Mouse (Mus musculus) liver, embryonic 11.5 days (tissue): ENCODE results near the gene Cbx8. TPM values are rescaled to one million over a fixed set of nuclear protein-coding genes. Genes with fewer than 3 reads are reported as not detected.

Source experiments
- ATAC-seq: fragments of 200-750 bp; cut with Nextera tagmentation; replicated peaks from 2 replicates; pipeline ENCODE4 v1.8.0; 2017; ENCODE audit warnings: moderate number of reproducible peaks, mild to moderate bottlenecking, moderate TSS enrichment, moderate library complexity; ENCODE audit not compliant: low FRiP score
- DNase-seq: peaks from one replicate; pipeline ENCODE4 v3.0.0-alpha.2; 2017; ENCODE audit warnings: low spot score
- H3K27ac ChIP-seq: fragments of 300-500 bp; sonication (generic); 2 replicates; pipeline ENCODE4 v1.5.1; 2014; ENCODE audit warnings: mild to moderate bottlenecking, low read depth, low read length, control low read depth
- H3K27me3 ChIP-seq: fragments of 300-500 bp; sonication (generic); replicated peaks from 2 replicates; pipeline ENCODE4 v1.6.1; 2014; ENCODE audit warnings: low read length, mixed read lengths; ENCODE audit not compliant: control insufficient read depth, insufficient read depth
- H3K36me3 ChIP-seq: fragments of 300-500 bp; sonication (generic); 2 replicates; pipeline ENCODE4 v1.6.1; 2014; ENCODE audit warnings: mild to moderate bottlenecking, low read length, moderate library complexity, mixed read lengths; ENCODE audit not compliant: control insufficient read depth, insufficient read depth
- H3K4me1 ChIP-seq: fragments of 300-500 bp; sonication (generic); replicated peaks from 2 replicates; pipeline ENCODE4 v1.6.1; 2014; ENCODE audit warnings: low read length, mixed read lengths; ENCODE audit not compliant: control insufficient read depth, insufficient read depth
- H3K4me2 ChIP-seq: fragments of 300-500 bp; sonication (generic); 2 replicates; pipeline ENCODE4 v1.6.1; 2014; ENCODE audit warnings: mild to moderate bottlenecking, control low read depth, moderate library complexity
- H3K4me3 ChIP-seq: fragments of 300-500 bp; sonication (generic); 2 replicates; pipeline ENCODE4 v1.5.1; 2014; ENCODE audit warnings: low read depth, low read length, control low read depth
- H3K9ac ChIP-seq: fragments of 300-500 bp; sonication (generic); 2 replicates; pipeline ENCODE4 v1.6.1; 2014; ENCODE audit warnings: low read depth, low read length, control low read depth
- H3K9me3 ChIP-seq: fragments of 300-500 bp; sonication (generic); 2 replicates; pipeline ENCODE4 v1.6.1; 2016; ENCODE audit warnings: low read length, inconsistent platforms, mixed read lengths; ENCODE audit not compliant: control insufficient read depth
- WGBS: fragments of 180-500 bp; shearing (Covaris S2); extraction: QIAGEN DNeasy Blood & Tissue Kit; methylation state at CpG from one replicate; pipeline ENCODE4 v1.1.7; 2014; 5-methylcytosine and 5-hydroxymethylcytosine counted together
- polyA plus RNA-seq: library from polyadenylated mRNA; unstranded; fragments of >200 nt; fragmentation: Nextera tagmentation; extraction: Ambion mirVana; gene quantifications from 2 replicates; pipeline ENCODE4 v1.2.1, GENCODE M21; 2014

Cbx8 gene
- polyA plus RNA-seq, 1 experiment from 2014 or later: 7.1 TPM

DNA sequence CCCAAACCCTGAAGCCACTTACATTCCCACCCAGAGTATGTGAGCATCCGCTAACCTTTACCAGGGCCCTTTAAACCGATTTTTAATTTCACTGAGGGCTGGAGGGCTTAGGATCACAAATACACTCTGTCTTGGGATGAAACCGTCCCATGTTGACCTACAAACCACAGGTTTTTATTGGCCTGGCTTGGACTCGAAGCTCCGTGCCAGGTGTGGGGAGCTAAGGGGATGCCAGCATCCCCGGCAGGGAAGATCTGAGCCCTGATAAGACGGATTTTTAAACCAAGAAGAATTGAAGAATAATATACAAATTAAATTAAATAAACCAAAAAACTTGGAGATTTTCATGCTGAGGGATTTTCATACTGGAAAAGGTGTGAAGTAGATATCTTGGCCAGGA lies 26.3 kb downstream of the Cbx8 start:
- H3K27ac ChIP-seq: no peak overlapping the region
- WGBS: 74% methylated on average over 7 of the region's 7 CpGs
- H3K4me3 ChIP-seq: no peak overlapping the region
- ATAC-seq (no peak), DNase-seq (no peak)
- no peaks in the 10 kb centered on the region for H3K9me3 ChIP-seq
- no peaks in the 10 kb centered on the region for H3K4me1 ChIP-seq
- H3K4me2 ChIP-seq: no peak overlapping the region
- no peaks in the 10 kb centered on the region for H3K27me3 ChIP-seq
- H3K36me3 ChIP-seq: no peaks in the 10 kb centered on the region
- H3K9ac ChIP-seq: no peak overlapping the region

GRCm38 (mm10) chr11:119007461-119008456 lies 33.0 kb downstream of the Cbx8 start:
- ATAC-seq: no peak; the same call in 1 of the 2 replicates
- H3K4me2 ChIP-seq: peak overlapping the region; percentile 54
- no peaks in the 10 kb centered on the region for H3K9me3 ChIP-seq
- no peak for DNase-seq
- H3K4me3 ChIP-seq: peak overlapping the region; percentile 24
- no peaks in the 10 kb centered on the region for H3K27me3 ChIP-seq
- WGBS: 27% methylated on average over 21 of the region's 21 CpGs
- no peak overlapping the region for H3K27ac ChIP-seq
- peak overlapping the region; percentile 39; the same call in 1 of the 2 replicates for H3K9ac ChIP-seq
- H3K4me1 ChIP-seq: no peaks in the 10 kb centered on the region
- no peaks in the 10 kb centered on the region for H3K36me3 ChIP-seq

DNA sequence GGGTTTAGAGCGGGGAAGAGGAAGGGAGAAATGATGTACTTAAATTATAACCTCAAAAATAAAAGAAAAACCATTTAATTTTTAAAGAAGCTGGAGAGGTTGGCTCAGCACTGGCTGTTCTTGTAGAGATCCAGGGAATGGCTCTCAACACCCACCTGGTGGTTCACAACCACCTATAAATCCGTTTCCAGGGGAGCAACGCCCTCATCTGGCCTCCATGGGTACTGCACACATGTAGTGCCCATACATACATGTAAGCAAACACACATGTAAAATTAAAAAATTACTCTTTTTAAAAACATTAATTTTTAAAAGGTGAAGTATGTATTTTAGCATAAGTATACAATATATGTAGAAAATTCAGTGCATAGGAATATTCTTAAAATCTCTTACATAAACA lies 34.3 kb downstream of the Cbx8 start:
- Histone ChIP-seq H3K4me3 (no peak overlapping the region), H3K9ac (no peak overlapping the region)

GRCm38 (mm10) chr11:119005547-119006275 lies 35.1 kb downstream of the Cbx8 start:
- Histone ChIP-seq H3K27ac (no peak overlapping the region), H3K27me3 (peaks cover under 1% of the 10 kb centered on the region; the same call in 1 of the 2 replicates), H3K9me3 (no peaks in the 10 kb centered on the region), H3K4me2 (no peak overlapping the region), H3K4me3 (no peak overlapping the region), H3K4me1 (no peaks in the 10 kb centered on the region), H3K9ac (no peak overlapping the region), H3K36me3 (no peaks in the 10 kb centered on the region)
- ATAC-seq: no peak
- WGBS: 81% methylated on average over 10 of the region's 10 CpGs
- DNase-seq: no peak

More for the DNA sequence above, 34.3 kb downstream of the Cbx8 start:
- Histone ChIP-seq H3K4me2 (no peak overlapping the region), H3K4me1 (no peaks in the 10 kb centered on the region), H3K27ac (no peak overlapping the region), H3K27me3 (no peaks in the 10 kb centered on the region), H3K9me3 (no peaks in the 10 kb centered on the region), H3K36me3 (no peaks in the 10 kb centered on the region)
- DNase-seq (no peak), ATAC-seq (no peak)
- 55% methylated on average over 3 of the region's 3 CpGs for WGBS

GRCm38 (mm10) chr11:119001493-119002128 lies 39.2 kb downstream of the Cbx8 start:
- H3K4me1 ChIP-seq: no peaks in the 10 kb centered on the region
- no peak for DNase-seq
- no peaks in the 10 kb centered on the region for H3K9me3 ChIP-seq
- H3K9ac ChIP-seq: no peak overlapping the region
- no peaks in the 10 kb centered on the region for H3K36me3 ChIP-seq
- H3K4me3 ChIP-seq: no peak overlapping the region
- H3K27me3 ChIP-seq: peaks cover 22% of the 10 kb centered on the region
- no peak for ATAC-seq
- H3K4me2 ChIP-seq: no peak overlapping the region
- WGBS: 65% methylated on average over 4 of the region's 4 CpGs
- H3K27ac ChIP-seq: no peak overlapping the region

GRCm38 (mm10) chr11:119000877-119001276 lies 39.9 kb downstream of the Cbx8 start:
- H3K4me2 ChIP-seq: no peak overlapping the region
- no peak for ATAC-seq
- H3K9ac ChIP-seq: no peak overlapping the region

GRCm38 (mm10) chr11:118999361-118999804 lies 41.4 kb downstream of the Cbx8 start:
- no peaks in the 10 kb centered on the region for H3K36me3 ChIP-seq
- peaks cover 22% of the 10 kb centered on the region for H3K27me3 ChIP-seq
- H3K27ac ChIP-seq: no peak overlapping the region
- H3K4me1 ChIP-seq: no peaks in the 10 kb centered on the region
- ATAC-seq: no peak
- no peak for DNase-seq
- H3K4me3 ChIP-seq: no peak overlapping the region
- no peaks in the 10 kb centered on the region for H3K9me3 ChIP-seq
- WGBS: 11% methylated on average over 26 of the region's 26 CpGs
- H3K4me2 ChIP-seq: no peak overlapping the region; the same call in 1 of the 2 replicates
- no peak overlapping the region for H3K9ac ChIP-seq

More at GRCm38 (mm10) chr11:119000877-119001276, 39.9 kb downstream of the Cbx8 start:
- Histone ChIP-seq H3K4me3 (no peak overlapping the region), H3K27ac (no peak overlapping the region), H3K36me3 (no peaks in the 10 kb centered on the region), H3K9me3 (no peaks in the 10 kb centered on the region), H3K4me1 (no peaks in the 10 kb centered on the region), H3K27me3 (peaks cover 22% of the 10 kb centered on the region)
- DNase-seq: no peak
- 64% methylated on average over 2 of the region's 2 CpGs for WGBS

- 14% methylated on average over 30 of the region's 30 CpGs for WGBS
- H3K4me2 ChIP-seq: no peak overlapping the region
- no peak overlapping the region for H3K27ac ChIP-seq
- H3K27me3 ChIP-seq: peaks cover 22% of the 10 kb centered on the region
- no peak overlapping the region for H3K4me3 ChIP-seq
- no peaks in the 10 kb centered on the region for H3K4me1 ChIP-seq
- DNase-seq (peak; percentile 58), ATAC-seq (no peak)
- H3K9ac ChIP-seq: no peak overlapping the region
- H3K36me3 ChIP-seq: no peaks in the 10 kb centered on the region
- H3K9me3 ChIP-seq: no peaks in the 10 kb centered on the region
Observed at GRCm38 (mm10) chr11:118998540-118999265, 42.1 kb downstream of the Cbx8 start.
